8 mouse cellular contexts compared by ENCODE assay signal in genomic region chr12:86891786-86892702, GRCm38 (mm10). TPM values are rescaled to one million over a fixed set of nuclear protein-coding genes. Genes with fewer than 3 reads are reported as not detected.
DNase-seq lines count a peak whose midpoint lies in the region; ATAC-seq lines count a peak whose summit lies in the region.

No protein-coding gene starts in this region.

- peak overlapping the region; percentile 26 for H3K4me3 ChIP-seq in forebrain, embryonic 14.5 days (ENCODE audit: low read depth, low read length)
- H3K4me3 ChIP-seq in hindbrain, embryonic 12.5 days, result peak overlapping the region; percentile 26

- 1% methylated on average over 35 of the region's 37 CpGs for WGBS in forebrain, embryonic 14.5 days
- under 1% methylated on average over 35 of the region's 37 CpGs for WGBS in hindbrain, embryonic 12.5 days

- no peaks in the 10 kb centered on the region for H3K9me3 ChIP-seq in forebrain, embryonic 14.5 days (replicated peaks; ENCODE audit: control insufficient read depth, low read length)
- H3K9me3 ChIP-seq in hindbrain, embryonic 12.5 days (replicated peaks), result no peaks in the 10 kb centered on the region

- H3K27ac ChIP-seq in forebrain, embryonic 14.5 days (ENCODE audit: low read depth, low read length), result peak overlapping the region; percentile 100
- H3K27ac ChIP-seq in hindbrain, embryonic 12.5 days, result peak overlapping the region; percentile 99

- peak overlapping the region; percentile 66 for H3K4me2 ChIP-seq in forebrain, embryonic 14.5 days (ENCODE audit: low read length)
- H3K4me2 ChIP-seq in hindbrain, embryonic 12.5 days (replicated peaks), result peak overlapping the region; percentile 64

- peak overlapping the region; percentile 68 for H3K9ac ChIP-seq in forebrain, embryonic 14.5 days (ENCODE audit: low read length)
- peak overlapping the region; percentile 64 for H3K9ac ChIP-seq in hindbrain, embryonic 12.5 days

- peaks cover 81% of the 10 kb centered on the region for H3K4me1 ChIP-seq in forebrain, embryonic 14.5 days (ENCODE audit: control insufficient read depth, insufficient read depth, low read length)
- H3K4me1 ChIP-seq in hindbrain, embryonic 12.5 days, result peaks cover 91% of the 10 kb centered on the region

- H3K36me3 ChIP-seq in forebrain, embryonic 14.5 days (ENCODE audit: control insufficient read depth, insufficient read depth, low read length), result no peaks in the 10 kb centered on the region
- no peaks in the 10 kb centered on the region for H3K36me3 ChIP-seq in hindbrain, embryonic 12.5 days

- ATAC-seq in forebrain, embryonic 14.5 days, result peak; percentile 4; the same call in 1 of the 2 replicates
- ATAC-seq in hindbrain, embryonic 12.5 days (ENCODE audit: low FRiP score), result 0 out of 2 replicates have a peak, but pooled peaks have one; percentile 4
- ATAC-seq in megakaryocyte-erythroid progenitor cell, adult 5-6 weeks (replicated peaks; ENCODE audit: low FRiP score, low TSS enrichment, poor library complexity, severe bottlenecking), result peak; percentile 56
- ATAC-seq in erythroid progenitor cell, adult 5-6 weeks (replicated peaks; ENCODE audit: low FRiP score, poor library complexity, severe bottlenecking), result no peak

- H3K27me3 ChIP-seq in forebrain, embryonic 14.5 days (replicated peaks; ENCODE audit: control insufficient read depth, insufficient read depth, low read length), result no peaks in the 10 kb centered on the region
- H3K27me3 ChIP-seq in hindbrain, embryonic 12.5 days, result no peaks in the 10 kb centered on the region

- intact Hi-C loops in left cerebral cortex, postnatal 36 days (cut with DNase I), result no loop called here

- peak; percentile 88 for DNase-seq in MEL-GATA-1-ER (ENCODE audit: extremely low read depth, low read depth)
- peak; percentile 88 for DNase-seq in c-Kit-positive CD71-positive TER-119-negative erythroid progenitor cells, embryonic 14.5 days (ENCODE audit: low read depth)
- DNase-seq in forebrain, embryonic 14.5 days (ENCODE audit: low spot score), result peak; percentile 93
- DNase-seq in left cerebral cortex, postnatal 36 days (ENCODE audit: low spot score in 2 of 2), result peak; percentile 62 to 66
- DNase-seq in skeletal muscle tissue, adult 2 months (ENCODE audit: low read depth, low spot score), result peak; percentile 96

RNA-seq across cellular contexts. Expression of gene Irf2bpl, which starts 7.4 kb away (rescaled TPM):
- 41.4 and 56.5 TPM in 2 replicates for polyA plus RNA-seq in forebrain, embryonic 14.5 days (2014; fragmentation: Nextera tagmentation; extraction: Ambion mirVana)
- 75.9 and 86.3 TPM in 2 replicates for polyA plus RNA-seq in hindbrain, embryonic 12.5 days (2016; fragmentation: Nextera tagmentation; extraction: Ambion mirVana)
- total RNA-seq in left cerebral cortex, postnatal 36 days (2021), result 10 to 100 TPM; 70.7 to 73.6 TPM
- total RNA-seq in megakaryocyte-erythroid progenitor cell, adult 5-6 weeks (2014; fragmentation: Nextera tagmentation), result 0.76 and 0.94 TPM in 2 replicates
- 1.1 and 2.7 TPM in 2 replicates for total RNA-seq in megakaryocyte-erythroid progenitor cell, adult 5-6 weeks (2017)
- total RNA-seq in erythroid progenitor cell, adult 5-6 weeks (2015; ENCODE audit: low replicate concordance), result 0.72 and 2.5 TPM in 2 replicates
- 0.53 and 1.5 TPM in 2 replicates for total RNA-seq in erythroid progenitor cell, adult 5-6 weeks (2017; ENCODE audit: low replicate concordance)

RNA-seq across cellular contexts. Expression of gene Cipc, which starts 54.8 kb away (rescaled TPM):
- 47.5 and 57.0 TPM in 2 replicates for polyA plus RNA-seq in forebrain, embryonic 14.5 days (2014; fragmentation: Nextera tagmentation; extraction: Ambion mirVana)
- 41.1 and 46.9 TPM in 2 replicates for polyA plus RNA-seq in hindbrain, embryonic 12.5 days (2016; fragmentation: Nextera tagmentation; extraction: Ambion mirVana)
- 10 to 100 TPM; 82.2 to 93.0 TPM for total RNA-seq in left cerebral cortex, postnatal 36 days (2021)
- total RNA-seq in megakaryocyte-erythroid progenitor cell, adult 5-6 weeks (2014; fragmentation: Nextera tagmentation), result 29.2 and 35.6 TPM in 2 replicates
- 22.0 and 23.0 TPM in 2 replicates for total RNA-seq in megakaryocyte-erythroid progenitor cell, adult 5-6 weeks (2017)
- total RNA-seq in erythroid progenitor cell, adult 5-6 weeks (2015; ENCODE audit: low replicate concordance), result 8.6 and 9.2 TPM in 2 replicates
- total RNA-seq in erythroid progenitor cell, adult 5-6 weeks (2017; ENCODE audit: low replicate concordance), result 5.8 and 16.4 TPM in 2 replicates

Comparison
In these comparisons a context has a peak if more than half of its experiments do, and no peak if none do; other contexts are left out.
1. RNA of gene Irf2bpl, which starts 7.4 kb away (total RNA-seq): 70.7 to 73.6 TPM in left cerebral cortex, postnatal 36 days; 0.76 to 2.7 TPM in megakaryocyte-erythroid progenitor cell, adult 5-6 weeks and 0.53 to 2.5 TPM in erythroid progenitor cell, adult 5-6 weeks; every median in the first group is over 10 times any median in the second.
2. Peak in every context shown above with its lines, with median percentiles within 50 percentile points of each other: DNase-seq.